Mouse (Mus musculus): ENCODE data around the gene Fam193a.

The Fam193a gene

DNA sequence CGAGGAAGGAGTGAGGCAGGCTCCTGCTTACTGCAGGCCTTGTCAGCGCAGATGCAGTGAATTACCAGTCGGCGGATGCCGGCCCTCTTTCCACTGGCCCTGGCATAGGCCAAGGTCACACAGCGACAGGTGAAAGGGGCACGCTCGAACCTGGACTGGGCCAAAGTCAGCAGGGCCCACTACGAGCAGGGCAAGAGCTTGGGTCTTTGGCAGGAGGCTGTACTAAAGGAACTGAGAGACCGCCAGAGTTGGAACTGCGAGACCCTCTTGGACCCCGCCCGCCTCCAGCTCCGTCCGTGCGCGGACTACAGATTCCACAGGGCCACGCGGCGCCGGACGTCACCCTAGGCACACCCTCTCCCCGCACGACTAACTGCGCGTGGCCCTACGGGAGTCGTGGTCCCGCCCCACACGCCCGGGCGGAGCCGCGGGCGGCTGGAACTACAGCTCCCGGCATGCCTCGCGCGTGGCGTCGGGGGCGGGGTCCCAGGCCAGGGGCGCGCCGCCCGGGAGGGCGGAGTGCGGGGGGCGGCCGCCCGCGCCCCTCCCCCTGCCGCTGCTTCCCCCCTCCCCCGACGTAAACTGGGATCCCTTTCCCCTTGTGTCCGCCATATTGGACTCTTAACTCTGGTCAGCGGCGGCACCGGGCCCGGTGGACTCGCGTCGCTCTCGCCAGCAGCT is at the start of gene Fam193a:
Fam193a (plus strand) TSS at position 593 of the 681 bp plus-strand sequence.
- DNase-seq (ENCODE audit: low read depth, low spot score), result peak; percentile 96

DNA sequence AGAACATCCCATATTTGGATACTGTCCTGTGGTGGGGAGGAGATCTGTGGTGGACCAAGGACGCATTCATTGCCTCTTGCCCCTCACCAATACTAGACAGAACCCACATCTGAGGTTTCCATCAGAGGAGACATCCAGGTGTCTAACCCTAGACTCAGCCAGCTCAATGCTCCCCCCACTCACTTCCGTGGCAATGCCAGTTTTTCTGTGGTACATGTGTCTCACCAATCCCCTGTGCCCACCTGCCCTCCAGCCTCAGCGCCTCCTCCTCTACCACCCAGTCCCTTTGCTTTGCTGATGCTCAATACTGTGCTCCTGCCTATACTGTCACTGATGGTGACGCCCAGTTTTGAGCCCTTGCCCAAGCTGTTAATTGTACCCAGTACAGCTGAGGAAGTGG is 48.5 kb upstream of the Fam193a start:
- DNase-seq (ENCODE audit: low read depth, low spot score), result no peak

DNA sequence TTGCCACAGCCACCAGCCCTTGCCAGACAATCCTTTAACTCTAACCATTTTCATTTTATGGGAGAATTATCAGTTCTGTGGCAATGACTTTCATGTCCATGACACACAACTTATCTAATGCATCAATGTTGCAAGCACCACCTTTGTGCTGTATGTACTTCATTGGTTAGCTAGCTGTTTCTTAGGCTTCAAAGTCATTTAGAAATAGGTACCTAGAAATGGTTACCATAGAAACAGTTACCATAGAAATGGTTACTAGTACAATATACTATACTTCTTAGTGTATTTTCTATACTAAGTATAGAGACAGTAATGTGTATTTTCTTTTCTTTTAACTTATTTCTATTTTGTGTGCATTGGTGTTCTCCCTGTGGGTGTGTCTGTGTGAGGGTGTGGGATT is 44.4 kb upstream of the Fam193a start:
- no peak for DNase-seq (ENCODE audit: low read depth, low spot score)

DNA sequence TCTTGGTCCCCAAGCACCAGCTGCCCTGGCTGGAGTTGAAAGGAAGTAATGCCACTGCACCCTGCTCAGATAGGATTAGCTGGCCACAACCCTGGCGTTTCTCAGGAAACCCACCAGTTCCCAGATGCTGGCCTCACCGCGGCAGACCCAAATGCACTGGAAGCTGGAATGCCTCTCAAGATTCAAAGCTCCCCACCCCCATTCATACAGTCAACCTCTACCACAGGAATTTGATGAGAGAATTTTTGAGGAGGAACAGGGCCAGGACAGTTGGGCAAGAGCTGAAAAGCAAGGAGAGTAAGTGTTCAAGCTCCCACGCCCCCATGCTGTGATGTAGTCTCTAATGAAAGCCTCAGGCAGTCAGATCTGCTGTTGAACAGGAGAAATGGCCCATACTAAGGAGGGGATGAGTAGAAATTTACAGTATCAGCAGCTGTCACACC is 43.5 kb upstream of the Fam193a start:
- DNase-seq (ENCODE audit: low read depth, low spot score), result peak; percentile 65

DNA sequence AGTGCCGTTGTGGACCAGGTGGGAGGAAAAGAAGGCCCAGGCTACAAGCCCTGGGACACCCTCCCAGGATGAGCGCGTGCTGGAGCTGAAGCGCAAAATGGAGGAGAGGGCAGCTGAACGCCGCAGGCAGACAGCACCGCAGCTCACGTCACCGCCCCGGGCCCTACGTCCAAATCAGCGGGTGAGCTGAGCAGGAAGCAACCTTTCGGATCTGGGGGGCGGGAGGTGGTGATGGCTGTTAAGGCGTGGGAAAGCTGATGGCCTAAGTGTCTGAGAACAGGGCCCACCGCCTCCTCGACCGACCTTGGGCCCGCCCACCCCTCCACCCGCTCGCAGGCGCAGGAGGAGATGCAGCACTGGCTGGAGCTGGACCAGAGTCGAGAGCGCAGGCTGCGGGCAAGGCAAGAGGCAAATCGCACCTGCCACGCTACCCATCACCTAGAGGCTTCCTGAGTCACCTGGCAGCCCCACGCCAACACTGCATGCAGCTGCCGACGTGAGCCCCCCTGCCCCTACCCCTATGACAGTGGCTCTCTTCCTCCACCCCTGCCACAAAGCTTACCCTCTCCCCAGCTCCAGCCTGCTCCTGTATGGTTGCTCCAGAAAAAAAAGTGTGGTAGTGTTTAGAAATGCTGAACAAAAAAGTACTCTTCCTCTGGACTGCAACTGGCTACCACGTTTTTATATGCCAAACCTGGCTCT is 42.7 kb upstream of the Fam193a start:
- peak; percentile 87 for DNase-seq (ENCODE audit: low read depth, low spot score)

DNA sequence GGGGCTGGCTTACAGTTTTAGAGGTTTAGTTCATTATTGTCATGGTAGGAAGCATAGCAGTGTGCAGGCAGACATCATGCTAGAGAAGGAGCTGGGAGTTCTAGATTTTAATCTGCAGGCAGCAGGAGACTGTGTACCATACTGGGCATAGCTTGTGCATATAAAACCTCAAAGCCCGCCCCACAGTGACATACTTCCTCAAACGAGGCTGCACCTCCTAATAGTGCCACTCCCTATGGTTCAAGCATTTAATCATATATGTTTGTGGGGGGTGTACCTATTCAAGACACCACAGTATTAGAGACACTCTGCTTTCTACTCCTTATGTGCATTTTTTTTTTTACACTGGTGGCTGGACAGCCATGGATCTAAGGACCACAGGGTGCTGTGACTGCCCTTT is 39.6 kb upstream of the Fam193a start:
- no peak for DNase-seq (ENCODE audit: low read depth, low spot score)

DNA sequence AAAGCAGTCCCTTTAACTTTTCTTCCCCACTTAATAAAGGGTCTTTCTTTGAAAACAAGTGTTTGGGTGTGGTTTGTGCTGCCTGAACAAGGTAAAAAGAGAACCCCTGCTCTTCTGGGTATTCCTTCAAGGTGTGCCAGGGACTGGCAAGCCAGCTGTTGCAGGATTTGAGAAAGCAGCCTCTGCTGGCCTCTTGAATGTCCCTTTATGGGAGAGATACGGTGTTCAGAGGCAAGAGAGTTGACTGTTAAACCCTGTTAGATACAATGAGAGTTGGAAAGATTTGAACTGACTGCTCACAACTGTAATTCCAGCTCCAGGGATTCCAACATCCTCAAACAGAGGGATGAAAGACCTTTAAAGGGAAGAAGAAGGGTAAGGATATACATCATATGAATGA is 35.7 kb upstream of the Fam193a start:
- no peak for DNase-seq (ENCODE audit: low read depth, low spot score)

DNA sequence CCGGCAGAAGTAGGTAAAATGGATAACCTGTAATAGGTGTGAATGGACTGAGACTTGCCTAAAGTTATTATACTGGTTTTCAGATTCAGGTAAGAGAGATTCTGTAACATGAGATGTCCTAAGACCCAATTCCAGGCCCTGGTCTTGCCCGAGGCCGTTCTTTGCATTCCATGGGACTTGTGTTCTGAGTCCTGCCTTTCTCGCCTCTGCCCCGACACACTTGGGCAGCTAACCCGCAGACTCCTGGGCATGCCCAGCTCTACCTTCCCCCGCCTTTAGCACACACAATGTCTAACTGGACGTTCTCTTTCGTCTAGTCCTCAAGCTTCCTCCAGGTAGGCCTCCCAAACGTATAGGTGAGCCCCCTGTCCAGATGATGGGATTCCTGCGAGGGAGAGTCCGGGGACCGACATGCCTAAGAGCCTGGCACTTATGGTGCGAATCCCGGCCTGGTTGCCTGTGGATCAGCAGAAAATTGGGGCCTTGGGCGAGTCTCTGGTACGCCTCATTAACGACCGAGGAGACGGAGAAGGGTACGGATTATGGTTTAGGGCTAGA is 34.1 kb upstream of the Fam193a start:
- peak; percentile 81 for DNase-seq (ENCODE audit: low read depth, low spot score)

DNA sequence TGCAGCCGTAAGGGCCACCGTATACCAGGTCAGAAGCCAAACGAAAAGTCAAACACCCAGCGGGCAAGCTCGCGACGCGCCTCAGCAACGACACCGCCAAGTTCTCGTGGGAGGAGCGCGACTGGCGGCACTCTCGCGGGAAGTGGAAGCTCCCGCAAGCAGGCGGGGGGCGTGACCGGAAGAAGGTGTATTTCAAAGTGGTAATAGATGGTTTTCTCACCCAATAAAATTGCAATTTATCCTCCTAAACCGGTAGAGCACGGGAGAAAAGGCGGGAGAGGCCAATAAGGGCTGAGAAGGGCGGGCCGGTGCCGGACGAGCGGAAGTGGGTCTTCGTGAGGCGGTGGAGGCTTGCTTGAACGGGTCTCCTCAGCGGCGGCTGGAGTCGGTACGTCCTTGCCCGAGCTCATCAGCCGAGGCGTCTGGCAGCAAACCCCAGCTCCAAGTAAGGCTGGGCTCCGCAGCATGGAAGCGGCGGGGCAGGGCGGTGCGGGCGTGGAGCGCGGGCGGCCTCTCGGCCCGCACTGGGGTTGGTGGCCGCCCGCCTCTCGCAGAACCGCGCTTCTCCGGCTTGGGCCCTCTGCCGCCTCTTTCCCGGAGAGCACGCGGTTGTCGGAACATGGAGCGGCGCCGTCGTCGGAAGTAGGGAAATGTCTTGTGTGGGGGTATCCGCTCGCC is 33.5 kb upstream of the Fam193a start, which contains the start of gene Rnf4:
Rnf4 (plus strand) TSS at position 193 of the 678 bp plus-strand sequence.
- peak; percentile 99 for DNase-seq (ENCODE audit: low read depth, low spot score)

DNA sequence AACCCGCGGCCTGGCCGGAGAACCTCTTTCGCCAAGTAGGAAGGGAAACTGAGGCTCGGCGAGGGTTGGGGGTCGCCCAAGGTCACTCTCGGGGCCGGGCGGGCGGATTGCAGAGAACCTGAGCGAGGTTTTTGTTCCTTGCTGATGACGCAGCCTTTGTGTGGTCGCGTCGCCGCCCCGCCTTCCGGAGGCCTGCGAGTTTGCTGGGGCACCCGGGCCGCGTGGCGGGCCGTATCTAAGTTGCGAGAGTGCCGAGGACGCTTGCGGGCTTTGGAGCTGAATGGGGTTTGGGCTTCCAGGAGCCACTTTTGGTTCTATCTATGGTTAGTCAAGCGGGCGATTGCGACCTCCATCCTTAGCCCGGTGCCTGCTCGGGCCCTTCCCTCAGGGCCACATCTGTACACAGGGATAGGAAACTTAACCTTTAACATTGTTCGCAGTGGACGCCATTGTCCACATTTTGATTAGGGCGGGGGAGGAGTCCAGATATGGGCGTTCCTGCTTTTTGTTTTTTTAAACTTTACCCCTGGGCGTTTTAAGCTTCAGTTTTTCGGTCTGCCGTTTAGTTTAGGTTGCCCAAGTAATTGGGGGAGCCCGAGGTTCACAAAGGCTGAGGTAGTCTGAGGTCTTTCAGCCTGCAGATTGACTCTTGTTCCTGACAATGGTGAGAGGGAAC is 32.8 kb upstream of the Fam193a start:
- peak; percentile 94 for DNase-seq (ENCODE audit: low read depth, low spot score)

DNA sequence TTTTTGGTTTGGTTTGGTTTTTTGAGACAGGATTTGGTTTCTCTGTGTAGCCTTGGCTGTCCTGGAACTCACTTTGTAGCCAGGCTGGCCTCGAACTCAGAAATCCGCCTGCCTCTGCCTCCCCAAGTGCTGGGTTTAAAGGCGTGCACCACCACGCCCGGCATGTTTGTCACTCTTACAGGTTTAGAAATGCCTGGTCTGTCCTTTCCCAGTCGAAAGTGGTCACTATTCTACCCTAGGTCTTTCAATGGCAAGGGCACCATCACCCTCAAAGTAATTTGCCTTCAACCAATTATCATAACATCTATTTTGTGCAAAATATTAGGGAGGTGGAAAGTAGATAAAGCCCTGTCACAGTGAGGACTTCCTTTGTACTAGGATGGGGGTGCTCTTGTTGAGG is 29.5 kb upstream of the Fam193a start:
- no peak for DNase-seq (ENCODE audit: low read depth, low spot score)

DNA sequence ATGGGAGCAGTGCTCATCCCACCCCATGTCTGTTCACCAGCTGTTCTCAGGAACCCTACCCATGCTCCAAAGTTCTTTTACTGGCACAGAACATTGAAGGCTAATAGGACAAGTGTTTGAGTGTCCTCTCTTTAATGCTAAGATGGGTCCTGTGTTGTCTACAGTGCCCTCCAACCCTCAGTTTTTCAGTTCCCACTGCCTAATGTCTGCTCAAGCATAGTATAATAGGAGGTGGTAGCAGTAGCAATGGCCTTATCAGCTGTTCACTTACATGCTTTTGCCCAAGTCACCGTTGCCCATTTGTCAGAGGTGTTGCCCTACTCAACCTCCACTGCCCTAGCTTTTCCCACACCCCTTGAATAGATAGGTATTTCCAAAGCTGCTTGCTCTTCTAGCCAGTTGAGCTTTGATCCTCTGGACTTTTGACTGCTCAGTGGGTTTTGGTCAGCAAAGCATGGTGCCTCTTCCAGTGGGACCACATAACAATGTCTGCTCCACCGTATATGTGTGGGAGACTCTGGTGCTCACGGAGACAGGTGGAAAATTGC is 17.6 kb upstream of the Fam193a start:
- no peak for DNase-seq (ENCODE audit: low read depth, low spot score)

DNA sequence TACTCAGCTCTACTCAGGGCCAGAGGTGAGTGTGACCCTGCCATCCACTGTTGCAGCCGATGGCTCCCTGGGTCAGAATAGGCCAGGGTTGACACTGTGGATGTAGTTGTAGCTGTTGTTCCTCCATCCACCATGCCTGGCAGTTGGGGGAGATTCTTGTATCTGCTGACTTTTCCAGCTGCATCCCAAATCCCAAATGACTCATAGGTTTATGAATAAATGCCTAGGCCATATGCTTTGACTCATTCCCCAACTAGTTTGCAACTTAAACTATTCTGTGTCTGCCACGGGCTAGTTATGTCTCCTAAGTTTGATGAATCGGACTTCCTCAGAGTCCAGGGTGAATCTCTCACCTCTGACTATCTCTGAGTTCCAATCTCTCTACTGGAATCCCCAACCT is 9.5 kb upstream of the Fam193a start:
- DNase-seq (ENCODE audit: low read depth, low spot score), result no peak

DNA sequence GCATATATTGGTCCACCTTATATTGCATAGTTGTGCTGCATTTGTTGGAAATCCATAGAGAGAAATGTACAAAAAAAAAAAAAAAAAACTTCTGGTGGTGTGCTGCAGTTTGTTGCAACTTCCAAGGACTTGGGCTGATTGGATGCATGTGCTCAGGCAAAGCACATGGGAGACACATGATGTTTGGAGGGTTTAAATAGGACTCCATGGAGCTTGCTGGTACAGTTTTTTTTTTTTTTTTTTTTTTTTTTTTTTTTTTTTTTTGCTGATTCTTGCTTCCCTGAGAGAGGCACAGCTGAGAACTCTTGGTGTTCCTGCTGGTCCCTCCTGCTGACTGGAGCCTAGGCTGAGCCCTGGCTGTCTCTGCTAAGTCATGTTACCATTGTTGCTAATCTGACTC is 6.6 kb upstream of the Fam193a start:
- DNase-seq (ENCODE audit: low read depth, low spot score), result no peak

DNA sequence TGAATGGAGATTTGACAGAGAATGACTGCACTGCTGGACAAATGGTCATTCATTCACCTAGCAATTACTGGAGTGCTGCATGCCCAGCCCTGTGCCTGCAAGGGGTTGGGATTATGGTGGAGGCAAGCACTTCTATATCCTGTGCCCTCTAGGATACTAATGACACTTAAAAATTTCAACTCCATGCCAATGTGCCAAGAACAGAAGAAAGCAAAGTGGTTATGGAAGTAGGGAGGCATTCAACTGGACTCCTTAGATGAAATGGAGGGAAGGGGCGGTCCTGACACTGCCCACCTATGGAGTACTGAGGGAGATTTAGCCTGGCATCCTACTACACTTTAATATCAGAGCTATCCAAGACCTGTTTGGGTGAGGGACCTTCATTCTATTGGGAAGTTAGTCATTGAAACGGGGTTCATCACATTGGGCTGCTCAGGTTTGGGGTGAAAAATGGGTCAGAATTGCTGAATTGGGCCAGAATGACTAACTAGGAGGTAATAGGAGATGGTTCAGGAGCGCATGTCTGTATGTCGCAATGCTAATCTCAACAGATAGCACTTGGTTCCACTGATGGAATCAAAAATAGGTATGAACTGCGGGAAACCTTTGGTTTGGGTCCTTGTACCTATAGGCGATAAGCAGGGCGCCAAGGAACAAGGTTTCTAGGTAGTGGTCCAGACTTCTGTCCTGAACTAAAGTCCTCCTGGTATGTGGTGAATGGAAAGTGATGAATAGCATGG is 1.0 kb upstream of the Fam193a start:
- DNase-seq (ENCODE audit: low read depth, low spot score), result no peak

DNA sequence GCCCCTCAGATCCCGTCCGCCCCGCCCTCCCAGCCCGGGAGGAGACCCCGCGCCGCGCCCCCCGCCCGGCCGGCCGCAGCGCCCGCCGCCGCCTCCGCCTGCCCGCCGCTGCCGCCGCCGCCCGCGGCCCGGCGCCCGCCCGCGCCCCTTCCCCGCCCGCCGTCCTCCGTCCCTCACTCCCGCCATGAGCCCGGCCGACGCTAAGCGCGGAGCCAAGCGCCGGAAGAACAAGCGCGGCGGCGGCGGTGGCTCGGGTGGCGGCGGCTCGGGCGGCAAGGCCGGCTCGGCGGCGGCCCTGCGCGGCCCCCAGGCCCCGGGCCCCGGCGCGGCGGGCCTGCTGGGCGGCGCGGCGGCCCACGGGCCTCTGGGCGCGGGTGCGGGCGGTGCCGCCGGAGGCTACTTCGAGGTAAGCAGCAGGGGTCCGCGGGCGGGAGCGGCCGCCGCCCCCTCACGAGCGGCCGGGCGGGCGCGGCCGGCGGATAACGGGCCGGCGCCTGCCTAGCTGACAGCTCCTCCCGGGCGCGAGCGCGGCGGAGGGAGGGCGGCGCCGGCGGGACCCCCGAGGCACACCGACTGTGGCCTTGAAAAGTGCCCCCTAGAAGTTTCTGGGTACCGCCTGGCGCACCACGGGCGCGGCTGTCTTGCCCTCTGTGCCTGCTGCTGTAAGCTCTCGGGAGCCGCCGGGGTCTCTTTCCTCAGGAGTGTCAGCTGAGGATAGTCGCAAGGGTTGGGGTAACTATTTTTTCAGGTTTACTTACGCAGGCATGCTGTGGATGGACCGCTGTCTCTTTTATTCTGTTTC is 490 bp downstream of the Fam193a start:
- peak; percentile 53 for DNase-seq (ENCODE audit: low read depth, low spot score)

DNA sequence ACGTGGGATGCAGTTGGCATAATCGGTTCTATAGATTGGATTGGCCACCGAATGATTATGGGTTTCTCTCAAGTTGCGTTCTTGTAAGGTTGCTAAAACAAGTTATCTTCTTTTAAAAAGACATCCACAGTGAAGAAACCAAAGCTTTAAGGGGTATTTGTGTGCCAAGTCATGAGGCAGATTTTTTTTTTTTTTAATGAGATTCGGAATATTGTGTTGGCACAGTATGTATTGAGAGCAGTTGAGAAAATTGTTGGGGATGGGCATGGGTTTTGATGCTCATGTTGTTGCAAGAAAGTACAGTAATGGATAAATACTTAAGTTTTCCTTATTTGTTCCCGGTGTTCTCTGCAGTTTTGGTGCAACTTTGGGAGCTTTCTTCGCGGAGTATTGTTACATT is 1.1 kb downstream of the Fam193a start:
- DNase-seq (ENCODE audit: low read depth, low spot score), result no peak

DNA sequence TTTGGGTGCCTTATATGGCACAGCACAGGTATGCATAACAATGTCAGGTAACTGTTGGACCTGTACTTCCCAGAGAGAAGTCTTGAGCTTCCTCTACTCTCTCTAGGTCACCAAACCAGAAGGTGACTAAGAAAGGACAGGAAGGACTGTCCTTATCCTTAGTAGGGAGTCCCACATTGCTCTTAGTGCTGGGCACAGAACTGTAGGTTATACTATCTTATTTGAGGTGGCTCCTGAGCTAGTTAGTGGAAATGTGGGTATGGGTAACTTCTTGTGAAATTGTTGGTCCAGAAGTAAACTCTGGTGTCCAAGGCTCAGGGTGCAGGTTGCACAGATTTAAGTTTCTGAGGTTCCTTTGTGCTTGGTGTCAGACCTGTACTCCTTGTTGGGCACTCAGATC is 2.4 kb downstream of the Fam193a start:
- DNase-seq (ENCODE audit: low read depth, low spot score), result no peak

DNA sequence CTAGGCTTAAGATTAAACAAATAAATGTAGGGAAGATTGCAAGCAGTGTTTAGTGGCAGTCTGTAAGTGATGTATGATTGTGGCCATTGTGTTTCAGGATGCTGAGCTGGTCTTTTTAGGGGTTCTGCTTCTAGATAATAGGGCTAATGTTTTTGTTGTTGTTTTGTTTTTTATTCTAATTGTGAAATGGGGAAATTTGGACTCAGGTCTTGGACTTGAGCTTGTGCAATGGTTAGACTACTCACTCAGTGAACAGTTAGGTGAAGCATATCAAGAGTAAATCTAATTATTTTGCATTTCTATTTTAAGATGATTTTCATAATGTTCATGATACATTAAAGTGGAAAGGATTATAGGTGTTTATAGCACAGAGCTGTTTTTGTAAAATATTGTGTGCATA is 2.8 kb downstream of the Fam193a start:
- no peak for DNase-seq (ENCODE audit: low read depth, low spot score)

DNA sequence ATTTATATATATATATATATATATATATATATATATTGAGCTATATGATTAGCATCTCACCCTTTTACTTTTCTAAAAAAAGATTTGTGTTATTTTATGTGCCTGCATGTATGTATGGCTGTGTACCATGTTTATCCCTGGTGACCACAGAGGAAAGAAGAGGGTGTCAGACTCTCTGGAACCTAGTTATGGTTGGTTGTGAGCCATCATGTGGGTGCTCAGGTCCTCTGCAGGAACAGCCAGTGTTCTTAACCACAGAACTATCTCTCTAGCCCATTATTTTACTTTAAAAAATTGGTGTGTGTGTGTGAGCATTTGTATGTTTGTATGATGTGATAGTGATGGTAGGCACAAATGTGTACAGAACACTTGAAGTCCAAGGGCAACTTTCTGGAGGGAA is 9.1 kb downstream of the Fam193a start:
- no peak for DNase-seq (ENCODE audit: low read depth, low spot score)

All from ZHBTc4 (cell line).